Mouse (Mus musculus): ENCODE data around the gene Ppp2r3c.
"Not testable (repeated sequence)": the region's sequence is repeated elsewhere in the genome, so short reads cannot be mapped to it uniquely, and the experiment has no call there.

Ppp2r3c gene

GRCm38 (mm10) chr12:55302485-55303441 lies at the start of gene Ppp2r3c:
Gene Ppp2r3c (minus strand): TSS chr12:55302998.
- peak; percentile 90 for DNase-seq (ENCODE audit: low spot score)

- DNase-seq (ENCODE audit: low spot score), result no peak
Measured at GRCm38 (mm10) chr12:55344583-55344982, 41.8 kb upstream of the Ppp2r3c start.

- no peak for DNase-seq (ENCODE audit: low spot score)
Measured at GRCm38 (mm10) chr12:55343998-55344397, 41.2 kb upstream of the Ppp2r3c start.

- not testable (repeated sequence) for DNase-seq (ENCODE audit: low spot score)
Measured at GRCm38 (mm10) chr12:55343045-55343444, 40.2 kb upstream of the Ppp2r3c start.

GRCm38 (mm10) chr12:55338490-55338889 lies 35.7 kb upstream of the Ppp2r3c start:
- not testable (repeated sequence) for DNase-seq (ENCODE audit: low spot score)

GRCm38 (mm10) chr12:55333662-55334061 lies 30.9 kb upstream of the Ppp2r3c start:
- DNase-seq (ENCODE audit: low spot score), result no peak

GRCm38 (mm10) chr12:55329351-55329750 lies 26.6 kb upstream of the Ppp2r3c start:
- DNase-seq (ENCODE audit: low spot score), result no peak

- no peak for DNase-seq (ENCODE audit: low spot score)
Measured at GRCm38 (mm10) chr12:55328784-55329183, 26.0 kb upstream of the Ppp2r3c start.

- DNase-seq (ENCODE audit: low spot score), result no peak
Measured at GRCm38 (mm10) chr12:55325702-55326101, 22.9 kb upstream of the Ppp2r3c start.

- DNase-seq (ENCODE audit: low spot score), result no peak
Measured at GRCm38 (mm10) chr12:55321642-55322291, 19.0 kb upstream of the Ppp2r3c start.

GRCm38 (mm10) chr12:55315192-55315591 lies 12.4 kb upstream of the Ppp2r3c start:
- peak; percentile 79 for DNase-seq (ENCODE audit: low spot score)

GRCm38 (mm10) chr12:55313901-55314300 lies 11.1 kb upstream of the Ppp2r3c start:
- no peak for DNase-seq (ENCODE audit: low spot score)

- DNase-seq (ENCODE audit: low spot score), result no peak
Measured at GRCm38 (mm10) chr12:55311841-55312240, 9.0 kb upstream of the Ppp2r3c start.

- no peak for DNase-seq (ENCODE audit: low spot score)
Measured at GRCm38 (mm10) chr12:55309501-55309900, 6.7 kb upstream of the Ppp2r3c start.

GRCm38 (mm10) chr12:55308731-55309130 lies 5.9 kb upstream of the Ppp2r3c start:
- no peak for DNase-seq (ENCODE audit: low spot score)

- no peak for DNase-seq (ENCODE audit: low spot score)
Measured at GRCm38 (mm10) chr12:55307566-55307965, 4.8 kb upstream of the Ppp2r3c start.

- no peak for DNase-seq (ENCODE audit: low spot score)
Measured at GRCm38 (mm10) chr12:55306371-55306770, 3.6 kb upstream of the Ppp2r3c start.

- no peak for DNase-seq (ENCODE audit: low spot score)
Measured at GRCm38 (mm10) chr12:55301472-55302300, 1.1 kb downstream of the Ppp2r3c start.

- DNase-seq (ENCODE audit: low spot score), result no peak
Measured at GRCm38 (mm10) chr12:55300820-55301351, 1.9 kb downstream of the Ppp2r3c start.

GRCm38 (mm10) chr12:55299336-55299735 lies 3.5 kb downstream of the Ppp2r3c start, which contains the start of gene 1110008L16Rik:
Gene 1110008L16Rik (plus strand): TSS chr12:55299577.
- DNase-seq (ENCODE audit: low spot score), result no peak

- DNase-seq (ENCODE audit: low spot score), result no peak
Measured at GRCm38 (mm10) chr12:55298112-55298511, 4.7 kb downstream of the Ppp2r3c start.

- not testable (repeated sequence) for DNase-seq (ENCODE audit: low spot score)
Measured at GRCm38 (mm10) chr12:55277583-55277982, 25.2 kb downstream of the Ppp2r3c start.

Data from urinary bladder, postnatal 14 days (tissue).